Mouse (Mus musculus): Measurements from ENCODE around the gene Rtp4.

DNA sequence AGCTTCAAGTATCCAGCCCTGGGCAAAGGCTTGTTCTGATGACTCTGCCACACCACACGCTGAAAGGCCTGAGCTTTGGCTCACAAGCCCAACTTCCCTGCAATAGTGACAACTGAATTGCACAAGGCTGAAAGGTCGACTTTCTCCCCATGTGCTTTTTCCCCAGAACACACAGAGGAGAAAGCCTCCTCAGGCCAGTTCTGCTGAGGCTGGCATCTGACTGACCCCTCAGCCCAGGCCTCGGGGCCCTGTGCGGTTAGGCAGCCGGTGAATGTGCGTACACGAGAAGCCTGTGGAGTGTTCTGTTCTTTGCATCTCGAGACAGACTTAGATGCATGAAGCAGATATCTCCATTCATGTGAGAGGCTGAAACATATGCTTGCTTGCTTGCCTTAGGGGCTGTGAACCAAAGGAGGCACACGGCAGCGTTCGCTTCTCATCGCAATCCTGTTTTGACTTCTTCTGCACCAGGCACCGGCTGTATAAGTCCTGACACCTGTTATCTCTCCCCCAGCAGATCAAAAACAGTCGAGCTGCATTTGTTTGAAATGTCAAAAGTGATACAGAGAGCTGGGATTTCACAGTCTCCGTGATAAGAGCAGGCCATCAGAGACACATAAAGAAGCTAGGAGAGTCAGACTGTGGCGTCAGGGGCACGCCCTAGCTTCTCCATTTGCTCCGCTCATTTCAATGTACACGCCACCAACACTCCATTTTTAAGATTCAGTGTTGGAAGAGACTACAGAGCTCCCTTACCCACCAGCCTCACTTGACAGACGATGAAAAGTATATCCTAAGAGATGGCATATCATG lies 2.1 kb upstream of the Rtp4 start:
- no peak for TF ChIP-seq GATA1 (IDR thresholded peaks at IDR 0.05; ENCODE audit: borderline replicate concordance, low read length)
- no peak for TF ChIP-seq FLI1 (IDR thresholded peaks at IDR 0.05; ENCODE audit: low read length)

Measured in megakaryocyte, embryonic 14.5 days (primary cell).